Comparison of ENCODE assay signal across 24 mouse cellular contexts in genomic region chr3:88085459-88085858, GRCm38 (mm10). TPM values are rescaled to one million over a fixed set of nuclear protein-coding genes. Genes with fewer than 3 reads are reported as not detected.
"Had no signal": no experiment of that assay in that cellular context is flagged by ENCODE, and none has a peak within 500 bp of the region (broad histone marks: within the 10 kb centered on the region; RNA-seq: fewer than 3 reads in every experiment).

No protein-coding gene starts in this region.

- H3K9me3 ChIP-seq: lung, embryonic 15.5 days; megakaryocyte, embryonic 14.5 days; midbrain, embryonic 12.5 days; neural tube, embryonic 13.5 days; stomach, embryonic 15.5 days had no signal

- H3K9ac ChIP-seq: lung, embryonic 15.5 days; midbrain, embryonic 12.5 days; neural tube, embryonic 13.5 days; stomach, embryonic 15.5 days had no signal

- ATAC-seq: lung, postnatal 0 days had no signal

- H3K27ac ChIP-seq: lung, embryonic 15.5 days; macrophage; midbrain, embryonic 12.5 days; neural tube, embryonic 13.5 days; stomach, embryonic 15.5 days; stomach, postnatal 0 days had no signal

- DNase-seq: lung, adult 18-20 months; lung, postnatal 14 days; lung, postnatal 36 days; midbrain, embryonic 14.5 days; right cerebral cortex, postnatal 14 days; thymus, adult 2 months; thymus, postnatal 25 days; thymus, postnatal 4 days had no signal

- H3K4me3 ChIP-seq: lung, embryonic 15.5 days; megakaryocyte, embryonic 14.5 days; midbrain, embryonic 12.5 days; neural tube, embryonic 13.5 days; stomach, embryonic 15.5 days had no signal

- H3K27me3 ChIP-seq: lung, embryonic 15.5 days; megakaryocyte, embryonic 14.5 days; midbrain, embryonic 12.5 days; neural tube, embryonic 13.5 days; stomach, embryonic 15.5 days had no signal

- H3K36me3 ChIP-seq: neural tube, embryonic 13.5 days had no signal

- H3K4me2 ChIP-seq: lung, embryonic 15.5 days; midbrain, embryonic 12.5 days; neural tube, embryonic 13.5 days; stomach, embryonic 15.5 days had no signal

RNA-seq across cellular contexts. Expression of gene Iqgap3, which starts 3.7 kb away (rescaled TPM):
- total RNA-seq: monocyte, adult 5-6 weeks; neutrophil, adult 5-6 weeks had no signal

RNA-seq across cellular contexts. Expression of gene Ttc24, which starts 7.4 kb away (rescaled TPM):
- total RNA-seq: megakaryocyte progenitor cell, adult 5-6 weeks; midbrain, postnatal 0 days; monocyte, adult 5-6 weeks; neutrophil, adult 5-6 weeks had no signal
- polyA plus RNA-seq: liver, embryonic 16.5 days; lung, embryonic 15.5 days; lung, postnatal 0 days; macrophage; midbrain, embryonic 12.5 days; midbrain, embryonic 14.5 days; midbrain, postnatal 0 days; neural tube, embryonic 11.5 days; neural tube, embryonic 13.5 days; spleen, adult 2 months; stomach, embryonic 15.5 days; stomach, postnatal 0 days; urinary bladder, adult 2 months had no signal
